Mouse (Mus musculus) heart, embryonic 16.5 days (tissue): ENCODE measurements around the gene Palld. TPM values are rescaled to one million over a fixed set of nuclear protein-coding genes. Genes with fewer than 3 reads are reported as not detected.

ENCODE experiments used
- polyA plus RNA-seq: library from polyadenylated mRNA; unstranded; fragments of >200 nt; fragmentation: Nextera tagmentation; extraction: Ambion mirVana; gene quantifications from 2 replicates; pipeline ENCODE4 v1.2.1, GENCODE M21; 2015

Palld gene
- polyA plus RNA-seq, 1 experiment from 2014 or later = 190 TPM

Other genes starting within 250 kb of the Palld start
- gene Ddx60, start 25.4 kb upstream of the Palld start, polyA plus RNA-seq = 2.7 and 3.2 TPM in 2 replicates
- gene Anxa10, start 220.5 kb upstream of the Palld start, polyA plus RNA-seq = 0.12 TPM in 1 of 2 replicates, not detected in the other